8 mouse cellular contexts compared by ENCODE assay signal in the genomic region with DNA sequence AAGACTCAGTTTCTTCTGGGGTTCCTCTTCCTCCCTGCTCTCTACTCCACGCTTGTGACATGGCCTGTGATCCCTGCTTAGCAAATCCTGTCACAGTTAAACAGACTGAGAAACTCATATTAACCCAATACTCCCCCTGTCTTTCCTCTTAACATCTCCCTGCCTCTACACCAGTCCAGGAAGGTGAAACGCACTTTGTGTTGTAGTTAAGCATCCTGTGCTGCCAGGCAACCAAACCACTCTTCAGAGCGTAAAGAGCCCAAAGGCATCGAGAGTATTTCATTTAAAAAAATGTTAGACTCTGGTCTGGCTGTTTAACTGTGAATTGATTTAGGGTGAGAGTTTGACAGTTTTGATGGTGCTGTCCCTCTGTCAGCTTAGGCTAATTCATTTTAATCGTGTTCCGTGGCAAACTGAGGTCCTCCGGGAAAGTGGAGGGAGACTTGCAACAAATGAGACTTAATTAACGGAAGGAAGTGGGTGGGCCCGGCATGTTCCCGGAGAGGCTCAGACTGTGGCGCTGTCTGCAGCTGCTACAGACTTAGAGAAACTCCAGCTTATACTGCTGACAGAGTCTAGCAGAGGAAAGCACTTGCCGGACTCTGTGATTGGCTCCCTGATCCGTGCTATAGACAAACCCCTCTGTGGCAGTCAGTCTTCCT. TPM values are rescaled to one million over a fixed set of nuclear protein-coding genes. Genes with fewer than 3 reads are reported as not detected.
DNase-seq lines count a peak whose midpoint lies in the region; ATAC-seq and TF ChIP-seq lines count a peak whose summit lies in the region.

No protein-coding gene starts in this region.

- TF ChIP-seq CTCF in CH12.LX (conservative IDR thresholded peaks at IDR 0.05 in 1 of 2, IDR thresholded peaks at IDR 0.05 in 1 of 2; ENCODE audit: low read depth in 2 of 2, low read length in 2 of 2) = no peak

- no peak for TF ChIP-seq POLR2A in CH12.LX (IDR thresholded peaks at IDR 0.05; ENCODE audit: low read depth, low read length)

- no peaks in the 10 kb centered on the region for H3K9me3 ChIP-seq in CH12.LX (replicated peaks; ENCODE audit: low read length)
- H3K9me3 ChIP-seq in heart, embryonic 12.5 days (replicated peaks) = no peaks in the 10 kb centered on the region
- H3K9me3 ChIP-seq in kidney, embryonic 16.5 days (ENCODE audit: low read length) = no peaks in the 10 kb centered on the region
- no peaks in the 10 kb centered on the region for H3K9me3 ChIP-seq in megakaryocyte, embryonic 14.5 days

- TF ChIP-seq EP300 in CH12.LX (IDR thresholded peaks at IDR 0.05; ENCODE audit: low read length) = no peak

- H3K4me1 ChIP-seq in CH12.LX (ENCODE audit: control insufficient read depth in 1 of 2, insufficient read depth in 2 of 2) = no peaks in the 10 kb centered on the region; a peak in 1 of 4 replicates
- H3K4me1 ChIP-seq in heart, embryonic 12.5 days (replicated peaks) = 0 out of 2 replicates have a peak, but pooled peaks cover 2% of the 10 kb centered on the region
- H3K4me1 ChIP-seq in kidney, embryonic 16.5 days (ENCODE audit: insufficient read depth, low read length) = peaks cover 13% of the 10 kb centered on the region; the same call in 1 of the 2 replicates
- H3K4me1 ChIP-seq in megakaryocyte, embryonic 14.5 days = peaks cover 19% of the 10 kb centered on the region

- dilution Hi-C loops in CH12.LX (cut with MboI; ENCODE audit: extremely low pct_ligation_motif_present, extremely low pct_unique_long_range_greater_than_20kb, low sequenced_read_pairs) = no loop called here

- no peak for TF ChIP-seq RAD21 in CH12.LX (IDR thresholded peaks at IDR 0.05; ENCODE audit: low read depth, low read length)

- in situ Hi-C loops in CH12.LX (cut with MboI; ENCODE audit: low pct_ligation_motif_present, low pct_unique_long_range_greater_than_20kb, low sequenced_read_pairs) = no loop called here

- no peaks in the 10 kb centered on the region for H3K79me2 ChIP-seq in CH12.LX (replicated peaks; ENCODE audit: control insufficient read depth, extremely low read depth, insufficient read depth, poor library complexity, severe bottlenecking)

- no peaks in the 10 kb centered on the region for H3K27me3 ChIP-seq in CH12.LX (replicated peaks)
- H3K27me3 ChIP-seq in heart, embryonic 12.5 days (replicated peaks) = no peaks in the 10 kb centered on the region
- H3K27me3 ChIP-seq in kidney, embryonic 16.5 days (ENCODE audit: insufficient read depth, low read length) = no peaks in the 10 kb centered on the region
- peaks cover 36% of the 10 kb centered on the region for H3K27me3 ChIP-seq in megakaryocyte, embryonic 14.5 days (replicated peaks)

- ATAC-seq in heart, embryonic 12.5 days (ENCODE audit: insufficient number of reproducible peaks, low FRiP score) = 0 out of 2 replicates have a peak, but pooled peaks have one; percentile 40
- peak; percentile 69 for ATAC-seq in kidney, embryonic 16.5 days (ENCODE audit: low FRiP score, low TSS enrichment)

- H3K9ac ChIP-seq in CH12.LX (ENCODE audit: insufficient read depth, low read depth) = no peak overlapping the region
- no peak overlapping the region for H3K9ac ChIP-seq in heart, embryonic 12.5 days
- no peak overlapping the region for H3K9ac ChIP-seq in kidney, embryonic 16.5 days (replicated peaks; ENCODE audit: low read length)

- H3K4me2 ChIP-seq in CH12.LX (ENCODE audit: insufficient read depth, low read depth, poor library complexity, severe bottlenecking) = peak overlapping the region; percentile 24
- H3K4me2 ChIP-seq in heart, embryonic 12.5 days = peak overlapping the region; percentile 8; the same call in 1 of the 2 replicates
- H3K4me2 ChIP-seq in kidney, embryonic 16.5 days (replicated peaks; ENCODE audit: low read depth, low read length) = peak overlapping the region; percentile 41

- DNase-seq in adrenal gland, postnatal 36 days = peak; percentile 19 to 30
- DNase-seq in adrenal gland, adult (ENCODE audit: inconsistent age in 2 of 2, low spot score in 1 of 2) = no peak
- no peak for DNase-seq in CH12.LX (ENCODE audit: extremely low read depth)
- no peak for DNase-seq in urinary bladder, adult 2 months (ENCODE audit: low spot score)
- DNase-seq in yolk sac, embryonic 10.5 days (ENCODE audit: low spot score) = no peak

- peaks cover 0 to 31% of the 10 kb centered on the region in 2 experiments for H3K36me3 ChIP-seq in CH12.LX (replicated peaks in 1 of 2; ENCODE audit: control insufficient read depth in 1 of 2, insufficient read depth in 1 of 2, low read length in 1 of 2)
- H3K36me3 ChIP-seq in heart, embryonic 12.5 days = peaks cover 72% of the 10 kb centered on the region
- H3K36me3 ChIP-seq in kidney, embryonic 16.5 days (ENCODE audit: insufficient read depth, low read length) = no peaks in the 10 kb centered on the region
- H3K36me3 ChIP-seq in megakaryocyte, embryonic 14.5 days (replicated peaks; ENCODE audit: low read length) = no peaks in the 10 kb centered on the region

- WGBS in heart, embryonic 12.5 days = 28% methylated on average over 13 of the region's 13 CpGs
- WGBS in kidney, embryonic 16.5 days = 9% methylated on average over 13 of the region's 13 CpGs

- H3K27ac ChIP-seq in CH12.LX (ENCODE audit: insufficient read depth, low read depth) = no peak overlapping the region
- no peak overlapping the region for H3K27ac ChIP-seq in heart, embryonic 12.5 days (ENCODE audit: poor library complexity, severe bottlenecking)
- no peak overlapping the region for H3K27ac ChIP-seq in kidney, embryonic 16.5 days (ENCODE audit: low read length)

- no peak overlapping the region for H3K4me3 ChIP-seq in CH12.LX (replicated peaks in 1 of 3; ENCODE audit: low read depth in 2 of 3, low read length in 2 of 3, poor library complexity in 1 of 3)
- no peak overlapping the region for H3K4me3 ChIP-seq in heart, embryonic 12.5 days
- 0 out of 2 replicates have a peak overlapping the region, but pooled peaks have one; percentile 17 for H3K4me3 ChIP-seq in kidney, embryonic 16.5 days (ENCODE audit: low read length)
- H3K4me3 ChIP-seq in megakaryocyte, embryonic 14.5 days (replicated peaks) = peak overlapping the region; percentile 50

TF ChIP-seq in CH12.LX, 34 proteins besides CTCF, POLR2A, EP300 and RAD21:
- TF ChIP-seq USF2 (conservative IDR thresholded peaks at IDR 0.05; ENCODE audit: low read depth, low read length) (no peak), MXI1 (IDR thresholded peaks at IDR 0.05; ENCODE audit: low read depth, low read length) (no peak), ZC3H11A (IDR thresholded peaks at IDR 0.05; ENCODE audit: low read depth, low read length) (no peak), ZMIZ1 (IDR thresholded peaks at IDR 0.05; ENCODE audit: low read depth, low read length) (no peak), POLR2AphosphoS2 (IDR thresholded peaks at IDR 0.05; ENCODE audit: low read depth, low read length) (no peak), USF1 (IDR thresholded peaks at IDR 0.05; ENCODE audit: low read depth, low read length) (no peak), RCOR1 (conservative IDR thresholded peaks at IDR 0.05; ENCODE audit: low read depth, low read length) (no peak), MYC (IDR thresholded peaks at IDR 0.05; ENCODE audit: low read depth, low read length) (no peak), IRF4 (IDR thresholded peaks at IDR 0.05; ENCODE audit: low read depth, low read length) (no peak), TBP (conservative IDR thresholded peaks at IDR 0.05; ENCODE audit: low read depth, low read length) (no peak), ZNF384 (IDR thresholded peaks at IDR 0.05; ENCODE audit: low read depth, low read length) (no peak), ELF1 (IDR thresholded peaks at IDR 0.05; ENCODE audit: low read depth, low read length) (no peak), NRF1 (IDR thresholded peaks at IDR 0.05; ENCODE audit: low read depth, low read length) (no peak), JUN (IDR thresholded peaks at IDR 0.05; ENCODE audit: insufficient read depth, low read depth, low read length) (no peak), MAX (IDR thresholded peaks at IDR 0.05; ENCODE audit: low read length) (no peak), SMC3 (IDR thresholded peaks at IDR 0.05; ENCODE audit: low read depth, low read length) (no peak), MAZ (IDR thresholded peaks at IDR 0.05; ENCODE audit: low read depth, low read length) (no peak), UBTF (IDR thresholded peaks at IDR 0.05; ENCODE audit: low read depth, low read length) (no peak)

RNA-seq across cellular contexts. Expression of gene Acacb, which starts 52.9 kb away (rescaled TPM):
- 100 to 1,000 TPM; 128 to 139 TPM for total RNA-seq in adrenal gland, postnatal 36 days (2021)
- total RNA-seq in CH12.LX (2012; rRNA removed) = 3.9 and 6.2 TPM in 2 replicates
- total RNA-seq in CH12.LX (2014; rRNA removed) = 13.4 and 14.1 TPM in 2 replicates
- polyA plus RNA-seq in CH12.LX (2012; ENCODE audit: insufficient read length, low read depth) = 16.3 and 17.0 TPM in 2 replicates
- 16.1 and 16.9 TPM in 2 replicates for polyA plus RNA-seq in heart, embryonic 12.5 days (2016; fragmentation: Nextera tagmentation; extraction: Ambion mirVana)
- polyA plus RNA-seq in kidney, embryonic 16.5 days (2015; fragmentation: Nextera tagmentation; extraction: Ambion mirVana) = 4.7 and 5.7 TPM in 2 replicates
- 0.48 TPM in 2 replicates for polyA plus RNA-seq in megakaryocyte, embryonic 14.5 days (2012; ENCODE audit: insufficient read depth, low replicate concordance)
- 7.7 and 9.6 TPM in 2 replicates for polyA plus RNA-seq in urinary bladder, adult 2 months (2012; rRNA removed)

Comparison
In these comparisons a context has a peak if more than half of its experiments do, and no peak if none do; other contexts are left out.
1. DNase-seq: peak in adrenal gland, postnatal 36 days (2 of 2); none in adrenal gland, adult (0 of 2), CH12.LX (single experiment), urinary bladder, adult 2 months (single experiment) and yolk sac, embryonic 10.5 days (single experiment).
2. H3K4me3 ChIP-seq: peak in kidney, embryonic 16.5 days (single experiment) and megakaryocyte, embryonic 14.5 days (single experiment); none in CH12.LX (0 of 3) and heart, embryonic 12.5 days (single experiment).
3. Peak in every context shown above with its lines, with median percentiles within 50 percentile points of each other: H3K4me2 ChIP-seq.